Mouse (Mus musculus): ENCODE measurements around the gene Zfp174. TPM values are rescaled to one million over a fixed set of nuclear protein-coding genes. Genes with fewer than 3 reads are reported as not detected.

Zfp174 gene
- polyA plus RNA-seq, 1 experiment from 2014 or later: 0.93 TPM

DNA sequence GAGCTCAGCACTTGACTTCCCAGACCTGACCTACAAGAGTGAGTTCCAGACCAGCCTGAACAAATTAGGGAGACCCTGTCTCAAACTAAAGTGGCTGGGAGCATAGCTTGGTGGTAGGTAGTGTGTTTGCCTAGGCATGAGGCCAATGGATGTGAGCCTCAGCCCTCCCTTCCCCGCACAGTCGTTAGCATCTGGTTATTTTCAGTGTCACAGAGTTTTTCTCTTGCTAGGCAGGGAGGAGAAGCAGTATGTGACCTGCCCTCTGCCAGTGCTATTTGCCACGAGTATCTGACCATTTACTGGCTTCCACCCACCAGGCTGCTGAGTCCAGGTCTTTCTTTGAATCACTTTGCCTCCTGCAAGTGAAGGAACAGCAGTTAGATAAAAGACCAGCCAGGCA lies 46.7 kb downstream of the Zfp174 start:
- no peak overlapping the region for H3K4me3 ChIP-seq
- 78% methylated on average over 3 of the region's 3 CpGs for WGBS
- no peaks in the 10 kb centered on the region for H3K27me3 ChIP-seq (ENCODE audit: poor library complexity, severe bottlenecking)
- no peaks in the 10 kb centered on the region for H3K9me3 ChIP-seq
- no peak overlapping the region for H3K27ac ChIP-seq
- peaks cover 38% of the 10 kb centered on the region for H3K36me3 ChIP-seq (replicated peaks)
- DNase-seq (ENCODE audit: extremely low spot score, low spot score): no peak
- H3K4me1 ChIP-seq: no peaks in the 10 kb centered on the region

- Histone ChIP-seq H3K4me1 (no peaks in the 10 kb centered on the region), H3K4me3 (no peak overlapping the region), H3K27me3 (ENCODE audit: poor library complexity, severe bottlenecking) (no peaks in the 10 kb centered on the region), H3K36me3 (replicated peaks) (peaks cover 52% of the 10 kb centered on the region), H3K27ac (no peak overlapping the region), H3K9me3 (no peaks in the 10 kb centered on the region)
- 75% methylated on average over 9 of the region's 9 CpGs for WGBS
- DNase-seq (ENCODE audit: extremely low spot score, low spot score): no peak
Observed at GRCm38 (mm10) chr16:3895173-3895792, 48.2 kb downstream of the Zfp174 start.

DNA sequence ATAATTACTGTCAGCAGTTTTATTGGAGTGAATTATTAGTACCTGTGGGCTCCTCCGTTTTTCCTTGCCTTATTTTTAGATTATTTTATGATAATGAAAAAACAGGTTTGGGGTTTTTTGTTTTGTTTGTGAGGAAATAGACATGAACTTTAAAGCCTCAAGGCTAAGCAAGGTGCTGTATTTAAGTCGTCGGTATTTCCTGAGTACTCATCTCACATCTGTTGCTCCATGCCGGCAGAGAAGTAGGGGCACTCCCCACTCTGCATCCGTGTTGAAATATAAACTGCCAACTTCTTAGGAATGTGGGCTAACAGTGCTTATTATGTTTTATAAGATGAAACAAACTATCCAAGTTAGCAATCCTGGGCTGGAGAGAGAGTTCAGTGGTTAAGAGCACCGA lies 49.0 kb downstream of the Zfp174 start:
- H3K36me3 ChIP-seq (replicated peaks): peaks cover 59% of the 10 kb centered on the region
- no peak for DNase-seq (ENCODE audit: extremely low spot score, low spot score)
- no peak overlapping the region for H3K4me3 ChIP-seq
- H3K4me1 ChIP-seq: no peaks in the 10 kb centered on the region
- no peaks in the 10 kb centered on the region for H3K9me3 ChIP-seq
- H3K27ac ChIP-seq: no peak overlapping the region
- WGBS: 89% methylated on average over 6 of the region's 6 CpGs
- no peaks in the 10 kb centered on the region for H3K27me3 ChIP-seq (ENCODE audit: poor library complexity, severe bottlenecking)

DNA sequence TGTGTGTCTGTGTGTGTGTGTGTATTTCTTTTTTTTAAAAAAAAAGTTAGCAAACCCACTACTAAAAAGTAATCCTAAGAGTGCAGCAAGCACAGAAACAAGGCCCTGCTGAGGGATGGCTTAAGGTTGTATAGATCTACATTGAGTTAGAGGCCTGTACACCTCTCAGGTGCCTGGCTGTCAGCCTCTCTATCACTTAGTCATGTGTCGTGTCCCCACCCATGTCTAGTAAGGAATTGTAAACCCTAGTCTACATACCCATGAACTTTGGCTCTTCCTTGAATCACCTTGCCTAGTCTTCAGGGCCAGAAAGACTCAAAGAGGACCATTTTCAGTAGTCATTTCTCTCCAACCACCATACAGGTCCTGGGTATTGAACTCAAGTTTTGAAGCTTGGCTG lies 49.5 kb downstream of the Zfp174 start:
- 90% methylated on average over 1 of the region's 1 CpGs for WGBS
- H3K4me3 ChIP-seq: no peak overlapping the region

DNA sequence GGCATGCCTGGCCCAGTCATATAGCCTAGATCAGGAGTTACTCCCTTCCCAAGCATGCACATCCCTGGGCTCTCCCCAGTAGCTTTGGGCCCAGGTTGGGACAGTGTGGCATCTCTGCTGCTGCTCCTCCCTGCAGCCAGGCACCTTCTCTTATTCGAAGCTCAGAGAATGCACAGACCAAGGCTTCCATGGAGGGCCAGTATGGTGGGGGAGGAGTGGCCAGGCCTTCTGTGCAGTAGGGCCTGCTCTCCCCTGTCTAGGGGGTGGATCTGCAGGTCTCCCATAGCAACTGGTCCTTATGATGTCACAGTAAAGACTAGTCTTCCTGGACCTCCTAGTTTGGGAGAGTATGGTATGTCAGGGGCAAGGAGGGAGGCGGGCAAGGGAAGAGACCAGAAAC lies 60.4 kb downstream of the Zfp174 start:
- DNase-seq (ENCODE audit: extremely low spot score, low spot score): no peak
- H3K36me3 ChIP-seq (replicated peaks): peaks cover 50% of the 10 kb centered on the region
- H3K4me1 ChIP-seq: peaks cover 27% of the 10 kb centered on the region
- H3K27me3 ChIP-seq (ENCODE audit: poor library complexity, severe bottlenecking): no peaks in the 10 kb centered on the region
- H3K4me3 ChIP-seq: peak overlapping the region; percentile 67; the same call in 1 of the 2 replicates
- WGBS: 86% methylated on average over 2 of the region's 2 CpGs
- H3K27ac ChIP-seq: no peak overlapping the region
- H3K9me3 ChIP-seq: no peaks in the 10 kb centered on the region

More for the DNA sequence above, 49.5 kb downstream of the Zfp174 start:
- Histone ChIP-seq H3K36me3 (replicated peaks) (peaks cover 65% of the 10 kb centered on the region), H3K4me1 (no peaks in the 10 kb centered on the region), H3K27ac (no peak overlapping the region), H3K27me3 (ENCODE audit: poor library complexity, severe bottlenecking) (no peaks in the 10 kb centered on the region), H3K9me3 (no peaks in the 10 kb centered on the region)
- no peak for DNase-seq (ENCODE audit: extremely low spot score, low spot score)

Other genes with a start within 250 kb of the Zfp174 start
- gene Mefv, start 129.2 kb upstream of the Zfp174 start, polyA plus RNA-seq (2016; fragmentation: Nextera tagmentation; extraction: Ambion mirVana): not detected in 2 replicates
- gene Zfp263, start 103.2 kb upstream of the Zfp174 start, polyA plus RNA-seq (2016; fragmentation: Nextera tagmentation; extraction: Ambion mirVana): 48.5 and 48.7 TPM in 2 replicates
- gene Olfr15, start 16.4 kb upstream of the Zfp174 start, polyA plus RNA-seq (2016; fragmentation: Nextera tagmentation; extraction: Ambion mirVana): not detected in 2 replicates
- gene Naa60, start 25.1 kb downstream of the Zfp174 start, polyA plus RNA-seq (2016; fragmentation: Nextera tagmentation; extraction: Ambion mirVana): 59.3 and 62.2 TPM in 2 replicates
- 5.4 and 6.5 TPM in 2 replicates for gene Zfp597, start 37.3 kb downstream of the Zfp174 start, polyA plus RNA-seq (2016; fragmentation: Nextera tagmentation; extraction: Ambion mirVana)
- gene Gm20695, start 37.4 kb downstream of the Zfp174 start, polyA plus RNA-seq (2016; fragmentation: Nextera tagmentation; extraction: Ambion mirVana): 2.5 and 3.9 TPM in 2 replicates
- 6.8 and 6.9 TPM in 2 replicates for gene 1700037C18Rik, start 61.4 kb downstream of the Zfp174 start, polyA plus RNA-seq (2016; fragmentation: Nextera tagmentation; extraction: Ambion mirVana)
- 23.3 and 27.4 TPM in 2 replicates for gene Cluap1, start 61.5 kb downstream of the Zfp174 start, polyA plus RNA-seq (2016; fragmentation: Nextera tagmentation; extraction: Ambion mirVana)
- gene Nlrc3, start 129.4 kb downstream of the Zfp174 start, polyA plus RNA-seq (2016; fragmentation: Nextera tagmentation; extraction: Ambion mirVana): 1.3 and 1.4 TPM in 2 replicates
- gene Slx4, start 156.5 kb downstream of the Zfp174 start, polyA plus RNA-seq (2016; fragmentation: Nextera tagmentation; extraction: Ambion mirVana): 22.1 and 24.0 TPM in 2 replicates
- 5.7 and 6.1 TPM in 2 replicates for gene Dnase1, start 189.7 kb downstream of the Zfp174 start, polyA plus RNA-seq (2016; fragmentation: Nextera tagmentation; extraction: Ambion mirVana)
- gene Trap1, start 230.6 kb downstream of the Zfp174 start, polyA plus RNA-seq (2016; fragmentation: Nextera tagmentation; extraction: Ambion mirVana): 96.1 and 100.0 TPM in 2 replicates

All from forebrain, embryonic 10.5 days (tissue).